Mouse (Mus musculus): ENCODE measurements around the gene 4930523C07Rik.

The 4930523C07Rik gene

GRCm38 (mm10) chr1:160047481-160047931 is 3.3 kb downstream of the 4930523C07Rik start:
- no peak for DNase-seq

- DNase-seq = no peak
Observed at GRCm38 (mm10) chr1:160049131-160049880, 5.1 kb downstream of the 4930523C07Rik start.

GRCm38 (mm10) chr1:160050898-160051297 is 6.7 kb downstream of the 4930523C07Rik start:
- DNase-seq = no peak

GRCm38 (mm10) chr1:160052556-160053315 is 8.6 kb downstream of the 4930523C07Rik start:
- DNase-seq = peak; percentile 30

- DNase-seq = peak; percentile 29
Observed at GRCm38 (mm10) chr1:160053510-160054305, 9.5 kb downstream of the 4930523C07Rik start.

GRCm38 (mm10) chr1:160054366-160055078 is 10.3 kb downstream of the 4930523C07Rik start:
- no peak for DNase-seq

- DNase-seq = no peak
Observed at GRCm38 (mm10) chr1:160057657-160058056, 13.5 kb downstream of the 4930523C07Rik start.

GRCm38 (mm10) chr1:160059908-160060307 is 15.7 kb downstream of the 4930523C07Rik start:
- DNase-seq = no peak

- DNase-seq = no peak
Observed at GRCm38 (mm10) chr1:160060542-160060941, 16.4 kb downstream of the 4930523C07Rik start.

GRCm38 (mm10) chr1:160061321-160061720 is 17.1 kb downstream of the 4930523C07Rik start:
- DNase-seq = no peak

GRCm38 (mm10) chr1:160061725-160062366 is 17.7 kb downstream of the 4930523C07Rik start:
- peak; percentile 82 for DNase-seq

- no peak for DNase-seq
Observed at GRCm38 (mm10) chr1:160064547-160065144, 20.5 kb downstream of the 4930523C07Rik start.

- DNase-seq = peak; percentile 72
Observed at GRCm38 (mm10) chr1:160078882-160079661, 34.9 kb downstream of the 4930523C07Rik start.

- DNase-seq = peak; percentile 89
Observed at GRCm38 (mm10) chr1:160080800-160081436, 36.7 kb downstream of the 4930523C07Rik start.

- no peak for DNase-seq
Observed at GRCm38 (mm10) chr1:160082647-160083046, 38.5 kb downstream of the 4930523C07Rik start.

GRCm38 (mm10) chr1:160084239-160084638 is 40.1 kb downstream of the 4930523C07Rik start:
- no peak for DNase-seq

GRCm38 (mm10) chr1:160086651-160087050 is 42.5 kb downstream of the 4930523C07Rik start:
- no peak for DNase-seq

GRCm38 (mm10) chr1:160099659-160100302 is 55.6 kb downstream of the 4930523C07Rik start:
- DNase-seq = no peak

GRCm38 (mm10) chr1:160100996-160101395 is 56.8 kb downstream of the 4930523C07Rik start:
- no peak for DNase-seq

GRCm38 (mm10) chr1:160105426-160105825 is 61.2 kb downstream of the 4930523C07Rik start:
- no peak for DNase-seq
